Mouse (Mus musculus) liver, embryonic 14.5 days (tissue): ENCODE measurements around the gene Zfp512.

Experiments used
- CTCF ChIP-seq: IDR thresholded peaks from 2 replicates; pipeline ENCODE4 v1.5.1; 2016; ENCODE audit warnings: antibody characterized with exemption, low read depth, control low read depth
- EP300 ChIP-seq: IDR thresholded peaks from 2 replicates; pipeline ENCODE4 v1.6.1; 2016; ENCODE audit warnings: antibody characterized with exemption, low read depth

GRCm38 (mm10) chr5:31520556-31520955, 68.3 kb downstream of the Zfp512 start:
- TF ChIP-seq CTCF: no peak
- TF ChIP-seq EP300: no peak
